Mouse (Mus musculus) MEL-GATA-1-ER (cell line): ENCODE data around the gene Dnm3.

Source experiments
- DNase-seq: peaks from one replicate; pipeline ENCODE4 v3.0.0-alpha.2; 2012; ENCODE audit warnings: low read depth; ENCODE audit errors: extremely low read depth

Gene Dnm3

GRCm38 (mm10) chr1:162124396-162124795, 353.4 kb downstream of the Dnm3 start:
- DNase-seq, result no peak

GRCm38 (mm10) chr1:162121441-162122200, 356.2 kb downstream of the Dnm3 start:
- no peak for DNase-seq

- no peak for DNase-seq
Observed at GRCm38 (mm10) chr1:162109437-162109813, 368.4 kb downstream of the Dnm3 start.

GRCm38 (mm10) chr1:162108726-162109436, 369.0 kb downstream of the Dnm3 start:
- no peak for DNase-seq

- DNase-seq, result no peak
Observed at GRCm38 (mm10) chr1:162108181-162108671, 369.6 kb downstream of the Dnm3 start.

- DNase-seq, result no peak
Observed at GRCm38 (mm10) chr1:162107011-162107606, 370.7 kb downstream of the Dnm3 start.

- DNase-seq, result no peak
Observed at GRCm38 (mm10) chr1:162100961-162101830, 376.6 kb downstream of the Dnm3 start.

GRCm38 (mm10) chr1:162100033-162100820, 377.6 kb downstream of the Dnm3 start:
- no peak for DNase-seq

- DNase-seq, result peak; percentile 84
Observed at GRCm38 (mm10) chr1:162099203-162099602, 378.6 kb downstream of the Dnm3 start.

GRCm38 (mm10) chr1:162094523-162095272, 383.1 kb downstream of the Dnm3 start:
- no peak for DNase-seq

- DNase-seq, result no peak
Observed at GRCm38 (mm10) chr1:162093806-162094522, 383.9 kb downstream of the Dnm3 start.

GRCm38 (mm10) chr1:162092899-162093659, 384.8 kb downstream of the Dnm3 start:
- no peak for DNase-seq

- DNase-seq, result no peak
Observed at GRCm38 (mm10) chr1:162092401-162092800, 385.4 kb downstream of the Dnm3 start.

GRCm38 (mm10) chr1:162083886-162084478, 393.9 kb downstream of the Dnm3 start:
- DNase-seq, result no peak

- no peak for DNase-seq
Observed at GRCm38 (mm10) chr1:162083354-162083753, 394.5 kb downstream of the Dnm3 start.

- DNase-seq, result no peak
Observed at GRCm38 (mm10) chr1:162082711-162083110, 395.1 kb downstream of the Dnm3 start.

GRCm38 (mm10) chr1:162081693-162082372, 396.0 kb downstream of the Dnm3 start:
- no peak for DNase-seq
